In the genomic region with DNA sequence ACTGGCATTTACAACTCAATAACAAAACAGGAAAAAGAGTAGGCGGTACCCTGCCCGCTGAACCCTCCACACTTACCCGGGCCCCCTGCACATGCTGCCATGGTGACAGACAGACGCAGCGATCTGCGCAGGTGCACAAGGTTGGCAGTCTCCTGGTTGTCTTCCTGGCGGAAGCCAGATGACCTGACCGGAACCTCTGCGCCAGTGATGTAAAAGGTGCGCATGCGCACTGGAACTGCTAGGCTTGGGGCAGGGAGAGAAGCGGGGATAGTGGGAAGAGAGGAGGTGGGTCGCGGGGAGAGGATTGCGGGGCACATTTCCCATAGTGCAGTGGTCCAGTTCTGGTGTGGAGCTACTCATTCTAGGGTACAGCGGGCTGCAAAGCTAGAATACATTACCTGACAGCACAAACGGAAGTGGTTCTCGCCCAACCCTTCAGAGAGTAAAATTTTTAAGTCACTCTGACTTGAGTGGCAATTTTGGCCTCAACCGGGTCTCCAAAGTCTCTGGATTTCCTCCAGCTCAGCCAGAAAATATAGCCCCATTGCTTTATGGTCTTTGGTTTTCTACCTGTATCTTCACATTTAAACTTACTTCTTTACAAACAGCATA, we compare ENCODE assay signal across 8 mouse cellular contexts. TPM values are rescaled to one million over a fixed set of nuclear protein-coding genes. Genes with fewer than 3 reads are reported as not detected.
DNase-seq lines count a peak whose midpoint lies in the region; ATAC-seq and TF ChIP-seq lines count a peak whose summit lies in the region.

Gene Fam151b (minus strand): TSS at position 164 of the 612 bp plus-strand sequence.

- in situ Hi-C loops in ES-E14 (cut with MboI; ENCODE audit: low sequenced_read_pairs in 2 of 2, unreplicated experiment in 2 of 2), result no loop called here

- 0 out of 2 replicates have a peak within 1 kb of the TSS, but pooled peaks have one; percentile 57 for H3K9ac ChIP-seq in ES-E14 (ENCODE audit: insufficient read depth, low read depth, low read length, poor library complexity, severe bottlenecking)
- peak within 1 kb of the TSS; percentile 51 for H3K9ac ChIP-seq in forebrain, embryonic 15.5 days (replicated peaks)
- H3K9ac ChIP-seq in liver, embryonic 16.5 days (ENCODE audit: low read depth, low read length), result peak within 1 kb of the TSS; percentile 57
- no peak within 1 kb of the TSS for H3K9ac ChIP-seq in neural tube, embryonic 12.5 days
- peak within 1 kb of the TSS; percentile 47; the same call in 1 of the 2 replicates for H3K9ac ChIP-seq in stomach, postnatal 0 days (ENCODE audit: low read length)

- H3K4me3 ChIP-seq in ES-E14 (ENCODE audit: insufficient read depth in 1 of 2, low read depth in 1 of 2, low read length in 2 of 2, poor library complexity in 1 of 2, severe bottlenecking in 1 of 2), result peak within 1 kb of the TSS; percentile 33 to 38; a peak in 3 of 4 replicates
- H3K4me3 ChIP-seq in forebrain, embryonic 15.5 days, result peak within 1 kb of the TSS; percentile 51
- H3K4me3 ChIP-seq in liver, embryonic 16.5 days (ENCODE audit: low read depth, low read length), result peak within 1 kb of the TSS; percentile 68
- H3K4me3 ChIP-seq in neural tube, embryonic 12.5 days, result peak within 1 kb of the TSS; percentile 38
- H3K4me3 ChIP-seq in stomach, postnatal 0 days (ENCODE audit: low read depth, low read length), result peak within 1 kb of the TSS; percentile 44

- H3K4me2 ChIP-seq in forebrain, embryonic 15.5 days (replicated peaks), result peak within 1 kb of the TSS; percentile 82
- H3K4me2 ChIP-seq in liver, embryonic 16.5 days (ENCODE audit: low read depth, low read length), result peak within 1 kb of the TSS; percentile 81
- H3K4me2 ChIP-seq in neural tube, embryonic 12.5 days (replicated peaks), result peak within 1 kb of the TSS; percentile 67
- H3K4me2 ChIP-seq in stomach, postnatal 0 days (replicated peaks; ENCODE audit: low read depth), result peak within 1 kb of the TSS; percentile 65

- peak; percentile 94 for DNase-seq in ES-E14 (ENCODE audit: low read depth, low spot score)
- DNase-seq in cerebellum, adult 18-20 months, result peak; percentile 93 to 96
- DNase-seq in heart, postnatal 14 days, result peak; percentile 85 to 88
- peak; percentile 87 for DNase-seq in large intestine, adult 2 months (ENCODE audit: low read depth, low spot score)
- DNase-seq in stomach, postnatal 0 days (ENCODE audit: low spot score), result peak; percentile 91

- H3K27ac ChIP-seq in ES-E14 (ENCODE audit: insufficient read depth, low read depth, low read length, poor library complexity, severe bottlenecking), result no peak within 1 kb of the TSS
- H3K27ac ChIP-seq in forebrain, embryonic 15.5 days (replicated peaks), result peak within 1 kb of the TSS; percentile 81
- 0 out of 2 replicates have a peak within 1 kb of the TSS, but pooled peaks have one; percentile 29 for H3K27ac ChIP-seq in liver, embryonic 16.5 days (ENCODE audit: low read length)
- no peak within 1 kb of the TSS for H3K27ac ChIP-seq in neural tube, embryonic 12.5 days
- H3K27ac ChIP-seq in stomach, postnatal 0 days (replicated peaks), result 0 out of 2 replicates have a peak within 1 kb of the TSS, but pooled peaks have one; percentile 36

- H3K4me1 ChIP-seq in ES-E14 (ENCODE audit: control insufficient read depth in 2 of 2, insufficient read depth in 2 of 2, low read length in 2 of 2, poor library complexity in 1 of 2), result no peaks in the 10 kb centered on the region
- peaks cover 3% of the 10 kb centered on the region; the same call in 1 of the 2 replicates for H3K4me1 ChIP-seq in forebrain, embryonic 15.5 days
- H3K4me1 ChIP-seq in liver, embryonic 16.5 days (ENCODE audit: control insufficient read depth, low read depth, low read length), result peaks cover 3% of the 10 kb centered on the region; the same call in 1 of the 2 replicates
- H3K4me1 ChIP-seq in neural tube, embryonic 12.5 days, result no peaks in the 10 kb centered on the region
- H3K4me1 ChIP-seq in stomach, postnatal 0 days (replicated peaks; ENCODE audit: control insufficient read depth, insufficient read depth), result no peaks in the 10 kb centered on the region

- TF ChIP-seq CTCF in stomach, postnatal 0 days (IDR thresholded peaks at IDR 0.05; ENCODE audit: low read depth), result no peak

- peak; percentile 99 for ATAC-seq in forebrain, embryonic 15.5 days (replicated peaks)
- ATAC-seq in liver, embryonic 16.5 days (ENCODE audit: low read depth), result peak; percentile 100
- peak; percentile 100 for ATAC-seq in neural tube, embryonic 12.5 days (ENCODE audit: low FRiP score, low read depth)
- peak; percentile 100 for ATAC-seq in stomach, postnatal 0 days (ENCODE audit: low FRiP score, low TSS enrichment)

- TF ChIP-seq EP300 in stomach, postnatal 0 days (optimal IDR thresholded peaks at IDR 0.05), result no peak

- H3K9me3 ChIP-seq in ES-E14 (ENCODE audit: control insufficient read depth, insufficient read depth, low read depth, low read length), result no peaks in the 10 kb centered on the region
- H3K9me3 ChIP-seq in forebrain, embryonic 15.5 days, result no peaks in the 10 kb centered on the region
- H3K9me3 ChIP-seq in liver, embryonic 16.5 days (replicated peaks; ENCODE audit: control insufficient read depth, low read length), result no peaks in the 10 kb centered on the region
- no peaks in the 10 kb centered on the region for H3K9me3 ChIP-seq in neural tube, embryonic 12.5 days
- no peaks in the 10 kb centered on the region for H3K9me3 ChIP-seq in stomach, postnatal 0 days (ENCODE audit: control insufficient read depth, low read length)

- intact Hi-C loops in heart, postnatal 14 days (cut with DNase I), result loop anchor here (2.0 kb wide), 2 partner anchors 129 to 575 kb away; partner anchors contain the start of genes Dhfr and Msh3

- no peaks in the 10 kb centered on the region for H3K36me3 ChIP-seq in ES-E14 (ENCODE audit: control insufficient read depth, insufficient read depth, low read length, poor library complexity, severe bottlenecking)
- H3K36me3 ChIP-seq in forebrain, embryonic 15.5 days, result peaks cover 7% of the 10 kb centered on the region; the same call in 1 of the 2 replicates
- no peaks in the 10 kb centered on the region for H3K36me3 ChIP-seq in liver, embryonic 16.5 days (ENCODE audit: control insufficient read depth, insufficient read depth)
- H3K36me3 ChIP-seq in neural tube, embryonic 12.5 days, result no peaks in the 10 kb centered on the region
- no peaks in the 10 kb centered on the region for H3K36me3 ChIP-seq in stomach, postnatal 0 days (ENCODE audit: control insufficient read depth, insufficient read depth, low read length)

- 7% methylated on average over 19 of the region's 19 CpGs for WGBS in forebrain, embryonic 15.5 days
- 6% methylated on average over 19 of the region's 19 CpGs for WGBS in large intestine, adult 2 months
- WGBS in liver, embryonic 16.5 days (ENCODE audit: insufficient replicate concordance), result 6% methylated on average over 19 of the region's 19 CpGs
- WGBS in neural tube, embryonic 12.5 days, result 7% methylated on average over 19 of the region's 19 CpGs
- WGBS in stomach, postnatal 0 days, result 5% methylated on average over 19 of the region's 19 CpGs

- H3K27me3 ChIP-seq in forebrain, embryonic 15.5 days, result no peaks in the 10 kb centered on the region
- H3K27me3 ChIP-seq in liver, embryonic 16.5 days (ENCODE audit: control insufficient read depth, insufficient read depth, low read depth, low read length), result no peaks in the 10 kb centered on the region
- no peaks in the 10 kb centered on the region for H3K27me3 ChIP-seq in neural tube, embryonic 12.5 days (replicated peaks)
- H3K27me3 ChIP-seq in stomach, postnatal 0 days (ENCODE audit: control insufficient read depth, insufficient read depth, low read length), result no peaks in the 10 kb centered on the region

TF ChIP-seq in ES-E14, 5 proteins besides CTCF, POLR2A, EP300 and RAD21:
- TF ChIP-seq HCFC1 (IDR thresholded peaks at IDR 0.05; ENCODE audit: borderline replicate concordance, insufficient read depth, low read length) (no peak; the same call in 1 of the 2 replicates), ZC3H11A (IDR thresholded peaks at IDR 0.05; ENCODE audit: borderline replicate concordance, low read depth, low read length) (no peak), ZNF384 (IDR thresholded peaks at IDR 0.05; ENCODE audit: low read depth, low read length) (no peak)

RNA-seq across cellular contexts. Expression of gene Fam151b, which starts in this region (rescaled TPM):
- 0.63 and 1.2 TPM in 2 replicates for total RNA-seq in ES-E14 (2012; rRNA removed)
- 0.32 and 0.48 TPM in 2 replicates for polyA plus RNA-seq in forebrain, embryonic 15.5 days (2015; fragmentation: Nextera tagmentation; extraction: Ambion mirVana)
- total RNA-seq in heart, postnatal 14 days (2021), result 1 to 10 TPM; 2.4 to 2.8 TPM
- 1.3 and 2.3 TPM in 2 replicates for polyA plus RNA-seq in large intestine, adult 2 months (2012; rRNA removed)
- 0.07 TPM in 2 replicates for polyA plus RNA-seq in liver, embryonic 16.5 days (2015; fragmentation: Nextera tagmentation; extraction: Ambion mirVana)
- not detected in 2 replicates for polyA plus RNA-seq in neural tube, embryonic 12.5 days (2016; fragmentation: Nextera tagmentation; extraction: Ambion mirVana)
- polyA plus RNA-seq in stomach, postnatal 0 days (2015; fragmentation: Nextera tagmentation; extraction: Ambion mirVana), result 0.10 and 0.22 TPM in 2 replicates

Comparison
In these comparisons a context has a peak if more than half of its experiments do, and no peak if none do; other contexts are left out.
1. Peak in ATAC-seq, H3K4me3 ChIP-seq, H3K27ac ChIP-seq, H3K9ac ChIP-seq and H3K4me2 ChIP-seq in forebrain, embryonic 15.5 days; RNA of the gene not detected or under 1 TPM.
2. Peak in ATAC-seq, H3K4me3 ChIP-seq, H3K27ac ChIP-seq, H3K9ac ChIP-seq and H3K4me2 ChIP-seq in liver, embryonic 16.5 days; RNA of the gene not detected or under 1 TPM.
3. Peak in ATAC-seq, H3K4me3 ChIP-seq and H3K4me2 ChIP-seq in neural tube, embryonic 12.5 days; RNA of the gene not detected or under 1 TPM.
4. Peak in DNase-seq, ATAC-seq, H3K4me3 ChIP-seq, H3K27ac ChIP-seq, H3K9ac ChIP-seq and H3K4me2 ChIP-seq in stomach, postnatal 0 days; RNA of the gene not detected or under 1 TPM.